Comparison of ENCODE assay signal across 12 mouse cellular contexts in genomic region chr8:114455953-114456352, GRCm38 (mm10). TPM values are rescaled to one million over a fixed set of nuclear protein-coding genes. Genes with fewer than 3 reads are reported as not detected.
DNase-seq lines count a peak whose midpoint lies in the region; ATAC-seq and TF ChIP-seq lines count a peak whose summit lies in the region.
"Had no signal": no experiment of that assay in that cellular context is flagged by ENCODE, and none has a peak within 500 bp of the region (broad histone marks: within the 10 kb centered on the region; RNA-seq: fewer than 3 reads in every experiment).

No protein-coding gene starts in this region.

- H3K36me3 ChIP-seq in embryonic facial prominence, embryonic 15.5 days: no peaks in the 10 kb centered on the region
- H3K36me3 ChIP-seq in limb, embryonic 10.5 days: no peaks in the 10 kb centered on the region
- no peaks in the 10 kb centered on the region for H3K36me3 ChIP-seq in stomach, embryonic 14.5 days (ENCODE audit: control insufficient read depth, insufficient read depth, low read length)
- H3K36me3 ChIP-seq in midbrain, embryonic 13.5 days: no peaks in the 10 kb centered on the region

- ATAC-seq in embryonic facial prominence, embryonic 15.5 days (ENCODE audit: insufficient number of reproducible peaks, low FRiP score, low TSS enrichment, low read depth): no peak
- peak; percentile 25; the same call in 1 of the 2 replicates for ATAC-seq in stomach, embryonic 14.5 days (ENCODE audit: insufficient number of reproducible peaks, insufficient read depth, low FRiP score, low read depth)
- no peak for ATAC-seq in midbrain, embryonic 13.5 days
- ATAC-seq: Patski had no signal

- H3K9ac ChIP-seq in embryonic facial prominence, embryonic 15.5 days: no peak overlapping the region
- H3K9ac ChIP-seq in stomach, embryonic 14.5 days (replicated peaks; ENCODE audit: low read depth, low read length): no peak overlapping the region
- no peak overlapping the region for H3K9ac ChIP-seq in midbrain, embryonic 13.5 days (replicated peaks)

- H3K4me2 ChIP-seq in embryonic facial prominence, embryonic 15.5 days (replicated peaks): peak overlapping the region; percentile 24; the same call in 1 of the 2 replicates
- no peak overlapping the region for H3K4me2 ChIP-seq in stomach, embryonic 14.5 days (replicated peaks; ENCODE audit: low read depth, low read length)
- H3K4me2 ChIP-seq in midbrain, embryonic 13.5 days (replicated peaks): no peak overlapping the region

- H3K27me3 ChIP-seq in embryonic facial prominence, embryonic 15.5 days: peaks cover 6% of the 10 kb centered on the region
- no peaks in the 10 kb centered on the region for H3K27me3 ChIP-seq in limb, embryonic 10.5 days (ENCODE audit: low read depth, poor library complexity, severe bottlenecking)
- H3K27me3 ChIP-seq in stomach, embryonic 14.5 days (ENCODE audit: control insufficient read depth, insufficient read depth, low read length): no peaks in the 10 kb centered on the region
- no peaks in the 10 kb centered on the region for H3K27me3 ChIP-seq in midbrain, embryonic 13.5 days
- H3K27me3 ChIP-seq: Patski had no signal

- H3K27ac ChIP-seq in layer of hippocampus, adult 2 months: no peak overlapping the region
- no peak overlapping the region for H3K27ac ChIP-seq in embryonic facial prominence, embryonic 15.5 days (replicated peaks)
- H3K27ac ChIP-seq in limb, embryonic 10.5 days: peak overlapping the region; percentile 28; the same call in 1 of the 2 replicates
- H3K27ac ChIP-seq in stomach, embryonic 14.5 days (ENCODE audit: low read length): no peak overlapping the region
- no peak overlapping the region for H3K27ac ChIP-seq in midbrain, embryonic 13.5 days

- 57% methylated on average over 15 of the region's 15 CpGs for WGBS in embryonic facial prominence, embryonic 15.5 days
- 78% methylated on average over 15 of the region's 15 CpGs for WGBS in limb, embryonic 10.5 days
- 62% methylated on average over 15 of the region's 15 CpGs for WGBS in stomach, embryonic 14.5 days
- 77% methylated on average over 15 of the region's 15 CpGs for WGBS in midbrain, embryonic 13.5 days

- peaks cover 10% of the 10 kb centered on the region; the same call in 1 of the 2 replicates for H3K4me1 ChIP-seq in embryonic facial prominence, embryonic 15.5 days
- H3K4me1 ChIP-seq in limb, embryonic 10.5 days: peaks cover 36% of the 10 kb centered on the region
- H3K4me1 ChIP-seq in stomach, embryonic 14.5 days (ENCODE audit: control insufficient read depth, insufficient read depth, low read length): no peaks in the 10 kb centered on the region; the same call in 1 of the 2 replicates
- H3K4me1 ChIP-seq in midbrain, embryonic 13.5 days (replicated peaks): peaks cover 15% of the 10 kb centered on the region

- no peak for DNase-seq in layer of hippocampus, adult 2 months (ENCODE audit: low spot score in 2 of 2)
- DNase-seq in layer of hippocampus, postnatal 14 days (ENCODE audit: low spot score in 2 of 2): no peak
- no peak for DNase-seq in limb, embryonic 10.5 days (ENCODE audit: low spot score)
- DNase-seq in left cerebral cortex, adult 9 months (ENCODE audit: low spot score in 2 of 2): no peak
- no peak for DNase-seq in testis, postnatal 10 days (ENCODE audit: low spot score)

- H3K9me3 ChIP-seq in embryonic facial prominence, embryonic 15.5 days (replicated peaks): no peaks in the 10 kb centered on the region
- no peaks in the 10 kb centered on the region for H3K9me3 ChIP-seq in limb, embryonic 10.5 days (replicated peaks)
- no peaks in the 10 kb centered on the region for H3K9me3 ChIP-seq in stomach, embryonic 14.5 days (ENCODE audit: control insufficient read depth, low read depth, low read length)
- H3K9me3 ChIP-seq in midbrain, embryonic 13.5 days: no peaks in the 10 kb centered on the region

- TF ChIP-seq CTCF in layer of hippocampus, adult 2 months (conservative IDR thresholded peaks at IDR 0.05): no peak

- H3K4me3 ChIP-seq in layer of hippocampus, adult 2 months: peak overlapping the region; percentile 8; the same call in 1 of the 2 replicates
- no peak overlapping the region for H3K4me3 ChIP-seq in embryonic facial prominence, embryonic 15.5 days (replicated peaks)
- H3K4me3 ChIP-seq in limb, embryonic 10.5 days: no peak overlapping the region
- no peak overlapping the region for H3K4me3 ChIP-seq in stomach, embryonic 14.5 days (ENCODE audit: low read depth, low read length)
- no peak overlapping the region for H3K4me3 ChIP-seq in midbrain, embryonic 13.5 days (replicated peaks)

RNA-seq across cellular contexts. Expression of gene Wwox, which starts 16.5 kb away (rescaled TPM):
- 10 to 100 TPM; 14.2 to 14.3 TPM for total RNA-seq in layer of hippocampus, adult 2 months (2021)
- total RNA-seq in layer of hippocampus, postnatal 14 days (2021): 10 to 100 TPM; 11.2 to 12.3 TPM
- 11.5 and 13.7 TPM in 2 replicates for polyA plus RNA-seq in embryonic facial prominence, embryonic 15.5 days (2015; fragmentation: Nextera tagmentation; extraction: Ambion mirVana)
- 7.6 and 8.6 TPM in 2 replicates for polyA plus RNA-seq in limb, embryonic 10.5 days (2016; fragmentation: Nextera tagmentation; extraction: Ambion mirVana)
- polyA plus RNA-seq in stomach, embryonic 14.5 days (2014; fragmentation: Nextera tagmentation; extraction: Ambion mirVana): 15.4 and 18.1 TPM in 2 replicates
- 12.3 and 12.4 TPM in 2 replicates for polyA plus RNA-seq in midbrain, embryonic 13.5 days (2015; fragmentation: Nextera tagmentation; extraction: Ambion mirVana)

RNA-seq across cellular contexts. Expression of gene Clec3a, which starts 38.1 kb away (rescaled TPM):
- not detected for total RNA-seq in layer of hippocampus, adult 2 months (2021)
- total RNA-seq in layer of hippocampus, postnatal 14 days (2021): not detected
- polyA plus RNA-seq in embryonic facial prominence, embryonic 15.5 days (2015; fragmentation: Nextera tagmentation; extraction: Ambion mirVana): 0.62 and 1.6 TPM in 2 replicates
- polyA plus RNA-seq in limb, embryonic 10.5 days (2016; fragmentation: Nextera tagmentation; extraction: Ambion mirVana): not detected in 2 replicates
- polyA plus RNA-seq in stomach, embryonic 14.5 days (2014; fragmentation: Nextera tagmentation; extraction: Ambion mirVana): 0.62 and 0.63 TPM in 2 replicates
- polyA plus RNA-seq in midbrain, embryonic 13.5 days (2015; fragmentation: Nextera tagmentation; extraction: Ambion mirVana): not detected in 2 replicates
- total RNA-seq: left cerebral cortex, adult 18-20 months; monocyte, adult 5-6 weeks had no signal
- polyA plus RNA-seq: gonadal fat pad, adult 2 months; Patski had no signal
